Mouse (Mus musculus) brown adipose tissue, adult 24 weeks (tissue): ENCODE measurements around the gene Naaladl2. TPM values are rescaled to one million over a fixed set of nuclear protein-coding genes. Genes with fewer than 3 reads are reported as not detected.

ENCODE experiments used
- H3K27ac ChIP-seq: fragments of 200-500 bp; replicated peaks from 2 replicates; pipeline ENCODE4 v1.5.1; 2012; ENCODE audit warnings: low read depth, mild to moderate bottlenecking, low read length
- H3K4me1 ChIP-seq: fragments of 200-500 bp; 2 replicates; pipeline ENCODE4 v1.6.1; 2012; ENCODE audit warnings: low read length, mixed read lengths; ENCODE audit not compliant: control insufficient read depth, insufficient read depth, insufficient read length
- H3K4me3 ChIP-seq: fragments of 200-500 bp; 2 replicates; pipeline ENCODE4 v1.5.1; 2012; ENCODE audit warnings: low read depth, mild to moderate bottlenecking, low read length, moderate library complexity; ENCODE audit not compliant: insufficient read depth
- polyA plus RNA-seq: library from polyadenylated mRNA; stranded (reverse); fragments of >200 nt; gene quantifications from 2 replicates; pipeline ENCODE4 v1.2.4, GENCODE M21; 2012; ENCODE audit not compliant: missing spikeins, insufficient read depth, insufficient read length

The Naaladl2 gene
- polyA plus RNA-seq, 1 experiment, result 0.67 TPM

DNA sequence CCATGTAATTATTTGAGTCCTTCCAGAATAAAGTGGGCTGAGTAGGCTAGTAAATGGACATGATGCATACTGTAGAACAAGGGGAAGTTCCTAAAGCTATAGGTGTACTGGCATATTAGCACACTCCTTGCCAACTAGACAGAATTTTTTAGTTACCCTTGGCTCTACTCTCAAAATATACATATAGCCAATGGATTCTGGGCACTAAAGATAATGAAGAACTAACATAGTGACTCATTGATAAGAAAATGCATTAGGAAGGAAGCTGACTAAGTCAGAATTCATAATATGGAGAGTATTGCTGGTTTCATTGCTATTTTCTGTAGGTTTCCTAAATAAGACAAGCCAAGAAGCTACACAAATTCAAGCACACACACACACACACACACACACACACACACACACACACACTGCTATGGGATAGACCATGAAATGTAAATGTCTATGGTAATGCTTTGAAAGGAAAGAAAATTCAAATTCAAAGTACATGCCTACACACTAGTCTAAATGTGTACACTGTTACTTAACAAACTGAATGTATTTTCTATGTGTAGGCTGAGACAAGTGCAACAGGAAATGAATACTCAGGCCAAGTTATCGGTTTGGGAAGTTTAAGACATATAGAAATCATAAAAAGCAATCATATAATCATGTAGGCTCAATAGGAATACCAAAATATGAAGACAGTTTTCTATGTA is 356.5 kb downstream of the Naaladl2 start:
- Histone ChIP-seq H3K27ac (no peak overlapping the region), H3K4me1 (no peaks in the 10 kb centered on the region), H3K4me3 (no peak overlapping the region)

DNA sequence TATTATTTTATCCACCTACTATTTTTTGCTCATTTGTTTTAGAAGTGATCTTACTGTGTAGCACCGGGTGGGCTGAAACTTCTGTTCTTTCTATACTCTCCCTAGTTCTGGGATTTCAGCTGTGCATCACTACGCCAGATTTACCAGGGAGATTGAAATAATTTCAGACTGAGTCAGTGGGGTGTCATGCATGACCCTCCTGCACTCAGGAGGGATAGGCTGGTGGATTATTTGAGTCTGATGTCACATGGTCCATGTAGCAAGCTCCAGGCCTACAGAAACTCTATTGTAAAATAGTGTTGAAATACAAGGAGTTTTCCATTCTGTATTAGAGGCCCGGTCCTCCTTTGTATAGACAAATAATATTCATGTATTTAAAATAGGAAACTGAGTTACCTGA is 360.0 kb downstream of the Naaladl2 start:
- no peaks in the 10 kb centered on the region for H3K4me1 ChIP-seq
- no peak overlapping the region for H3K27ac ChIP-seq
- H3K4me3 ChIP-seq, result no peak overlapping the region

DNA sequence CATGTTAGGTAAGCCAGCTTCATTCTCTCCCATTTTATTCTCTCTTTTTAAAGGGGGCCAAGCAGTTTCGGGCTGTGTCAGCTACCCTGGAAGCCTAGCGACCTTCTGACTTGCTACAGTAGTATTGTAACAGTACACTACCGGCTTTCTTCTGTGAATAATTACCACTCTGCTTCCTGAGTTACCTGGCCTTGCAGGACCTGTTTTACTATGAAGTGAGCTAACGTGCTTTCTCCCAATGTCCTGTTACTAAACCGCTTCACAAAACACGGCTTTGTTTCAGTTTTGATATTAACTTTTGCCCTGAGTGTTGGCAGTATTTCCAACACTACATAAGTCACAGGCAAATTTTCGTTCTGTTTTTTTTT is 360.6 kb downstream of the Naaladl2 start:
- Histone ChIP-seq H3K4me3 (no peak overlapping the region), H3K27ac (no peak overlapping the region), H3K4me1 (no peaks in the 10 kb centered on the region)

DNA sequence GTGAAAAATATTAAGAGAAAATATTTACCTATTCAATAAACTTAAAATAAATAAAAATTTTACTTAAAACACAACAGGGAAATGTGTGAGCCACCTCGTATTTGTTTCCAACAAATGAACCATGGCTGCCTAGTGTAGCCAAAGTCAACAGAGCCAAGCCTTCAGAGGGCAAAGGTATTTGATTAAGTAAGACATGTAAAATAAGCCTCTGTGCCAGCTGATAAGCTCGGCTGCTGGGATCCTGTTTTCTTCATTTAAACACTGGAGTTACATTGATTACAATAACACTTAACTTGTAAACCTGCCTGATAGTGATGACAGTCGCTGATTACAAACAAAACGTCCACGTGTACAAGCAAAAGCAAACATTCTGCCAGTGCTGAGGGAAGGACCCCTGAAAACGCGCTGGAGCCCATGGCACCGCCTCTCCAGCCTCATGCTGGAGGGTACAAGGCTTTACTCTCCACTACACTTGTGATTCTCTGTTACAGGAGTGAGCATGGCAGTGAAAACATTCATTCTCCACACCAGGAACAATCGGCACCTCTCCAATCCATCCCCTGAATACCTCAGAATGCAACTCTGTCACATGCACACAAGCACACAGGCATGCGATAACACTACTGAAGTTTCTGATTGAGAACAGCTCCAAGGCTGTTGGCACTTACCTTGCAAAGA is 361.1 kb downstream of the Naaladl2 start:
- Histone ChIP-seq H3K4me3 (no peak overlapping the region), H3K4me1 (no peaks in the 10 kb centered on the region), H3K27ac (no peak overlapping the region)

DNA sequence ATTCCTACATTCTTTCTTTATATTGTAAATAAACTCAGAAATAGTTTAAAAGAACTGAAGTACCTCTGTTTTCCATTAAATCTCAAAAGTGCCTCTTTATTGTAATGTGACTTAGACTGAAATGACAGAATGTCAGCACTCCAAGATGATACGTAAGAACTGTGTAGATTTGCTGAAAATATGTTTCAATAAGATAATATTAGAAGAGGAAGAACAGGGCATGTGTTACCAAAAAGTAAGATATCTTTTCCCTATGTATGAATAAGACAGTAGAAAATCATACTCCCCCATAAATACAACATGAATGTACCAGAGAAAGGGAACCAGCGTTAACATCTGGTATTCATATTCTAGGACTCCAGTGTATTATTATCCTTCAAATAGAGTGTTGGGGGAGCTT is 362.4 kb downstream of the Naaladl2 start:
- H3K27ac ChIP-seq, result no peak overlapping the region
- H3K4me3 ChIP-seq, result no peak overlapping the region
- H3K4me1 ChIP-seq, result no peaks in the 10 kb centered on the region

DNA sequence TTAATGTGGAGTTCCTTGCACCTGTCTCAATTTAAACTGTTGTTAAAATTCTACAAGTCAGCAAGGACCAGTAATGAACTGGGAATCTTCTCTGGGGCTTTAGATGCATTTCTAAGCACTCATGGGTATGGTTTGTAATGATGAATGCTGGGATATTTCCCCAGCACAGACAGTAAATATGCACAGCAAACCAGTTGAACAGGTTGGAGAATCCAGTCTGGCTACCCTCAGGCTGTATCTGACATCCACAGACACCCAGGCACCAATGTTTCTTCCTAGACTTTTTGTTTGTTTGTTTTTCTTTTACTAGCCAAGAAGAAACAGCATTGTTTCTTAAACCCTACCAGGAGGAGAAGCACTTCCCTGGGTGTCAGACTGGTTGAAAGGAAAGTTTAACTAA is 365.6 kb downstream of the Naaladl2 start:
- no peak overlapping the region for H3K27ac ChIP-seq
- no peak overlapping the region for H3K4me3 ChIP-seq
- no peaks in the 10 kb centered on the region for H3K4me1 ChIP-seq

DNA sequence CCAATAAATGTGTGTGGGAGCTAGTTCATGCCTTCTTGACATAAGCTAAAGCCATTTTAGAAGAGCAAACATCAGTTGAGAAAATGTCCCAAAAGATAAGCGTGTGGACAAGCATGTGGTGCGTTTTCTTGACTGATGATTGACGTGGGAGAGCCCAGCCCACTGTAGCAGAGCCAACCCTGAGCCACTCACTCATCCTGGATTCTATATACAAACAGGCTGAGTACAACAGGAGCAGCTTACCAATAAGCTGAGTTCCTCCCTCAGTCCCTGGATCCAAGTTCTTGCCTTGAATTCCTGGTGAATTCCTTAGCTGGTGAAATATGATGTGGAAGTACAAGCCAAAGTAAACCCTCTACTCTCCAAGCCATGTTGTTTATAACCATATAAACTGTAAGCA is 395.0 kb downstream of the Naaladl2 start:
- H3K27ac ChIP-seq, result no peak overlapping the region
- H3K4me1 ChIP-seq, result no peaks in the 10 kb centered on the region
- H3K4me3 ChIP-seq, result no peak overlapping the region

DNA sequence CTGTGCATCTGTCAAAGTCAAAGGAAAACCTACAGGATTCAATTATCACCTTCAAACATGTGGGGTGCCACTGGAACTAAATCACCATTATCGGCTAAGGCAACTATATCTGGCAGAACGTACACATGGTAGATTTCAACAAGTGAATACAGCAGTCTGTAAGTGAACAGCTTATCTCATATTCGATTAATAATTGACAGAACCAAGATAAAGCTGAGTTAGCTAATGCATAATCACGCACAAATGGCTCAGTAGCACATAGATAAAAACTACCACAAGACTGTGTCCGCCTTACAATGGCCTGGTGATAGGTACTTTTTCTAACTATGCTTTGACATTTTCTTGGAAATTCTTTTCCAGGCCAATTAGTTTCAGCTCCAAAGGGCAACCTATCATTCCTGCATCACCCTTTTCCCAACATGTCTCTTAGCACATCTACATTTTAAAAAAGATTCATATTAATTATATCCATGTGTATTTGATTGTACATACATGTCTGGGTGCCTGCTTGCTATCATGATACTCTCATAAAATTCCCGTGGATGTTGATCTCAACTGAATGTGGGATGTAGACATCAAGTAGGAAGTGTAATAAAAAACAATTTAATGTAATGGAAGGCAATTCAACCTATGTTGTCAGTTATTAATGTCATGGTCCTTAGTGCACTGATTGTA is 396.7 kb downstream of the Naaladl2 start:
- no peaks in the 10 kb centered on the region for H3K4me1 ChIP-seq
- no peak overlapping the region for H3K27ac ChIP-seq
- H3K4me3 ChIP-seq, result no peak overlapping the region

DNA sequence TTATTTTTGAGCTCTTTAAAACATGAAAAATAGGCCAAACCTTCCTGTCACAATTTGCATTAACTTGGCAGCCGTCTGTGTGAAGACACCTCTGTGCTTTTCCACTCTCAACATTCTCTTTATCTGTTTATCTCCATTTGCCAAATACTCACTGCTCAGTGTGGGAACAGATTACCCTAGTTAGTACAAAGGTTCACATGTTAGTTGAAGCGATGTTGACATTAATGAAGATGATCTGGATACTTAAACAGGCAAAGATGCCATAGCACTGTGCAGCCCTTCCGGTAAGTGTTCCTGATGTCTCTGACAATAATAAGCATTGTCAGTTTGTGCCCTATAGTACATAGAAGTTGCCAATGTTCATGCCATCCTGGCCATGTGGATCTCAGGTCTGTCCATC is 400.1 kb downstream of the Naaladl2 start:
- H3K4me3 ChIP-seq, result no peak overlapping the region
- H3K27ac ChIP-seq, result no peak overlapping the region
- no peaks in the 10 kb centered on the region for H3K4me1 ChIP-seq

DNA sequence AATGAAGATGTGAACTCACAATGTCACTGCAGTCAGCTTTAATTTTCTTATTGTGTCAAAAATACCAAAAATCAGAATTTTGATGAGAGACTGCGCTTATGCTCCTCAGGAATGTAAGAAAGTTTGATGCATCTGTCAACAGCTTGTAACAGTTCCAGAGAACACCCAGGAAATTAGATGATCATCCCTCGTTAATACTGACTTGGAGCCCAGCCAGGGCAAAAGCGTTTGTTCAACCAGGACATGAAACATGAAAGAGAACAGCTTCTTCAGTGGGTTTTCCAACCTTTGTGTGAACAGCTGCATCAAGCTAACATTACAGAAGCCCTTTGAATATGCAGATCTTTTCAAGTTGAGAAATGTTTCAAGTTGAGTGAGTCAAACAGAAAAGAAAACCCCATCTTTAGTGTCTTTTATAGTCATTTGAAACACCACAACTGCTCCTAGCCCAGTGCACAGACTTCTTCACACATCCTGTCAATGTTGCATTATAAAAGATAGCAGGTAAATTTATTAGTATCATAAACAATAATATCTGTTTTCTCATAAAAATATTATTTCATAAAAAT is 424.8 kb downstream of the Naaladl2 start:
- no peak overlapping the region for H3K27ac ChIP-seq
- H3K4me3 ChIP-seq, result no peak overlapping the region

DNA sequence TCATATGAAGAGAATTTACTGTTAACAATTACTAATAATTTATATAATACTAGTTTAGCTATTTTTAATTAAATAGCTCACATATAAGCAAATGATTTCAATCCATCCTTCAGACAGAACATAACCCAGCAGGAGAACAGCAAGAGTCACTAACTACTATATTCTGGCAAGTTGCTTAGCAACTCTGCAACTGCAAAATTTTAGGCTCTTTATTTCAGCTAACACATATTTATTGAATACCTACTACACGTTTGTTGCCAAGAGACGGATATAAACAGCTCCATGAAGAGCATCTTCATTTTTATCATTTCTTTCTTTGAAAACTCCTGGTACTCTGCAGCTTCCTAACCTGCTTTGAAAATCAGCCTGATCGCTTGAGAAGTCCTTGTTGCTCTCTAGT is 429.3 kb downstream of the Naaladl2 start:
- Histone ChIP-seq H3K4me3 (no peak overlapping the region), H3K4me1 (no peaks in the 10 kb centered on the region)

More for the DNA sequence above, 424.8 kb downstream of the Naaladl2 start:
- H3K4me1 ChIP-seq, result no peaks in the 10 kb centered on the region

DNA sequence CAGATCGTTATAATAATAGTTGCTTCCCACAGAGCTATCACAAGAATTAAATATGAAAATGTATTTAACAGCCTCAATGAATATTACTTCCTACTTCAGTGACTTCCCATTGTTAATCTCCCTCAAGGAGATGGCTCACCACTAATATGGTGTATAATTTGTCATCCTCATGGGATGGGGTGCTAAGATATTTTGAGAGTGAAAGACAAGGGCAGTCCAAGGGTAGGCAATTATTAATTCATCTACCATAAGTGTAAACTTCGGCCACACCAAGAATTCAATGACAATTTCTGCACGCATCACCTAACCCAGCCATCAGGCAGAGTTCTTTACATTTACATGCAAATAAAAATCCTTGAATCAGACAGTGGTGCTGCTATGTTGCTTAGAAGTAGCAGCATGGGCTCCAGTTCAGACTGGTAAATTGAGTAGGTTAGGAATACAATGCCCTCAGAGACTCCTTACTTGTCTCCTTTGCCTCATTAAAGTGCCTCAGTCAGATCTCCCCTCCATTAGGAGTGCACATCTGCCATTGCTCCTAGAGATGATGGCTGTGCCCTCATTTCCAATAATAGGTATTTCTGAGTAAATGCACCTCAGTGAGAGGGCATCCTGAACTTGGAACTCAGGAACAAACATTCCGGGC is 438.2 kb downstream of the Naaladl2 start:
- H3K4me3 ChIP-seq, result no peak overlapping the region
- no peaks in the 10 kb centered on the region for H3K4me1 ChIP-seq
- no peak overlapping the region for H3K27ac ChIP-seq

More for the DNA sequence above, 429.3 kb downstream of the Naaladl2 start:
- H3K27ac ChIP-seq, result no peak overlapping the region

DNA sequence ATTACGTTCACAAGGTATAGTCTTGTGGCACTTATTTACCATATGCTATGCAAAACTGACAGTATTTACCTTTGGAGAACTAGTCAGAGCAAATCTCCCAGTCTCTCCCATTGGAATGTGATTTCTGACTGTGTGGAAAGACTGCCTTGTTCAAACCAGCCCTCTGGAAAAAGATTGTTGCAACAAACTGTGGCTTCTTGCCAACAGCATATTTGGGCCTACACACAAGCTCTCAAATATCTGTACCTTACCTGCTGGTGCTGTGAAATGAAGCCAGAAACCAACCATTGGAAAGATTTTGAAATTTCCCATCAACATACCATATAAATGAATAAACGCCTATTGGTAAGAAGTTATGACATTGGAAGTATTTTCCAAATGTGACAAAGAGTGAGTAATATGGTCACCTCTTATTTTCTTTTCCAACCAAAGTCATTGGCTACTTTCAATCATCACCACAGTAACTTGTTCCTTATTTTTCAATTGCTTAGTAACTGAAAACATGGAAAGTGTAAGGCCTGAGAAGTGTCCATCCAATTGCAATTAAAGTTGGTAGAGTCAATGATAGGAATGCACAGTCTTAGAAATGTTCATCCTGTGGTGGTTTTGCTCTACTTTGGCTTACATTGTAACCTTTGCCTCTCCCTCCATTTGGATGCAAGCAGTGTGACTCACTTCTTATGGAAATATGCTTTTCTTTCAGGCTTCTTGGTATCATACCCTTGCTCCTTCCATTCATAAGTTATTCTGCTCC is 453.7 kb downstream of the Naaladl2 start:
- Histone ChIP-seq H3K4me1 (no peaks in the 10 kb centered on the region), H3K27ac (no peak overlapping the region), H3K4me3 (no peak overlapping the region)

DNA sequence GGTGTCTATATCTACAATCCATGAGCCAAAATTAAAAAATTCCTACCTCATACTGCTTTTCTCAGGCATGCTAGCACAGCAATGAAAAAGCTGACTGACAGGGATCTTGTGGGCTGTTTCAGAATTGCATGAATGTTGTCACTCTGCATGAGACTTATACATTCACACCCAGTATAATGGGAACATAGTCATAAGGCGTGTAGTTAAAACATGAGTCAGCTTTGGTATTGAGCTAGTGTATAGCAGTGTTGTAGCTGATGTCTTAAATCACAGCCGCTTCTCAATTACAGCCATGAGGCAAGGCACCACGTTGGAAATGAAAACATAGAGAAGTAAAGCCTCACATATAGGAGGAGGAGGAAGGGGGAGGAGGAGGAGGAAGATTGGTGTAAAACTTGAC is 473.6 kb downstream of the Naaladl2 start:
- no peak overlapping the region for H3K4me3 ChIP-seq
- H3K27ac ChIP-seq, result no peak overlapping the region
- H3K4me1 ChIP-seq, result no peaks in the 10 kb centered on the region
